Mouse (Mus musculus) brain, embryonic 14.5 days (tissue): ENCODE data around the gene Cyp2s1. TPM values are rescaled to one million over a fixed set of nuclear protein-coding genes. Genes with fewer than 3 reads are reported as not detected.

Source experiments
- DNase-seq: peaks from one replicate; pipeline ENCODE4 v3.0.0-alpha.2; 2011; ENCODE audit warnings: low read depth
- CTCF ChIP-seq: fragments of 200-500 bp; IDR thresholded peaks from 2 replicates; pipeline ENCODE4 v1.5.1; 2012; ENCODE audit warnings: inconsistent platforms, mild to moderate bottlenecking, moderate library complexity, borderline replicate concordance; ENCODE audit not compliant: insufficient read depth, insufficient read length; ENCODE audit errors: extremely low read depth
- POLR2A ChIP-seq: fragments of 200-500 bp; IDR thresholded peaks from 2 replicates; pipeline ENCODE4 v1.6.1; 2012; ENCODE audit warnings: mild to moderate bottlenecking, inconsistent platforms, borderline replicate concordance; ENCODE audit not compliant: poor library complexity, insufficient read depth, insufficient read length, severe bottlenecking; ENCODE audit errors: extremely low read depth
- polyA plus RNA-seq: library from polyadenylated mRNA; depleted of rRNA; stranded (reverse); fragments of >200 nt; gene quantifications from 2 replicates; pipeline ENCODE4 v1.2.3, GENCODE M21; 2012

Cyp2s1 gene
- polyA plus RNA-seq, 1 experiment = 2.0 TPM

DNA sequence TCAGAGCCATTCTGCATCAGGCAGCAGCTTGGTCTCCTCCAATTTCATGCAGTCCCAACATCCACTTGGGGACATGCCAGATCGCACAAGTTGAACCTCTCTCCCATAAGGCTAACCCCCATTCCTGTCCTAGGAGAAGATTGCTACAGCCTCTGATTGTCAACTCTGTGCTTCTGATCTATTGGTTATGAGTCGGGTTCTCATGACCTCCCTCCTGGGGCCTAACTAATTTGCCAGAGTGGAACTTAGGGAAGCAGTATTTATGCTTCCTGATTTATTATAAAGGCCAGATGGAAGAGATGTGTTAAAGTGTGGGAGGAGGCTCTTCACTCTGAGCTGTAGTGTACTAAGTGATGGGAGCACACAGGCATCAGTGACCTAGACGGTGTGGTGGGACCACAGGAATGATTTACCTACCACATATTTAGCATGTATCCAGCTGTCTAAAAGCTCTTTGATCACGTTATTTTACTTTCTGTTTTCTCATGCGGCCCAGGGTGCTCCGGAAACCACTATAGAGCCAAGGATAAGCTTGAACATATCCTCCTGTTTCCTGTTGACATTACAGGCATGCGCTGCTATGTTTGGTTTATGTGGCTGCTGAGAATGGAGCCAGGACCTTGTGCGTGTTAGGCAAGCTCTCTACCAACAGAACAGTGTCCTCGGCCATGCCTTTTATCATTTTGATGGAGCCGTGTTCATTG lies 18.6 kb upstream of the Cyp2s1 start:
- TF ChIP-seq CTCF (no peak), POLR2A (no peak)
- no peak for DNase-seq

GRCm38 (mm10) chr7:25831557-25832530 lies 15.1 kb upstream of the Cyp2s1 start:
- TF ChIP-seq POLR2A (no peak), CTCF (no peak)
- no peak for DNase-seq

GRCm38 (mm10) chr7:25830251-25830650 lies 13.5 kb upstream of the Cyp2s1 start:
- TF ChIP-seq CTCF (no peak), POLR2A (no peak)
- DNase-seq = no peak

DNA sequence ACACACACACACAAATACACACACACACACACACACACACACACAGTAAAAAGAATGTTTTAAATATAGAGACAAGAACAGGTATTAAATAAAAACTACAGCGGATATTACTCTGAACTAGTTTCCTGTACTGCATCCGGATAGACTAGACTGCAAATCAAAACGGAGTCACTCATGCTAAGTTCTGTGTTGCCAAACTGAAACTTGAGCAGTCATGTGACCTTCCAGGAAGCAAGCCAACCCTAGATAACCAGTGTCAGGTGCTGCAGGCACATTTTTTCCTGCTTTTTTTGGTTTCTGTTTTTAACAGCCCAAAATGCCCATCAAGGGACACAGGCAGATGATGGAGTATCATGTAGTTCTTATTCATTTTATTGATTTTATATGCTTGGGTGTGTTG lies 10.5 kb upstream of the Cyp2s1 start:
- peak; percentile 32 for DNase-seq
- TF ChIP-seq CTCF (no peak), POLR2A (no peak)

DNA sequence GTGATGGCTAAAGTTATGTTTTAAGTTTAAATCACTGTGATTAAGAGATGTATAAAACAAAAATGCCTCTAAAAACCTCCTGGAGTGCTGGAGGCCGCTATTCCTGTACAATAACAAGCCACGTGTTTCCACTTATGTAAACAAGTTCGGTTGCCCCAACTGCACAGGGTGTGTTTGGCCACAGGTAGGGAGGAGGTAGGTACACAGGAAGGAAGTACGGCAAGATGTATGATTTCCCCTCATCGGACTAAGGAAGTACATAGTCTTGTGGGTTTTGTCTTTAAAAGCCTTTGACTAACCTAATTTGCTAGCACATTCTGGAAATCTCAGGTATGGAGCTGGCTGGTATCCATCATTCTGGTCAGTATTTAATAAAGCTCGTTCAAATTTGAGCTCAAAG lies 9.3 kb upstream of the Cyp2s1 start:
- DNase-seq = no peak

DNA sequence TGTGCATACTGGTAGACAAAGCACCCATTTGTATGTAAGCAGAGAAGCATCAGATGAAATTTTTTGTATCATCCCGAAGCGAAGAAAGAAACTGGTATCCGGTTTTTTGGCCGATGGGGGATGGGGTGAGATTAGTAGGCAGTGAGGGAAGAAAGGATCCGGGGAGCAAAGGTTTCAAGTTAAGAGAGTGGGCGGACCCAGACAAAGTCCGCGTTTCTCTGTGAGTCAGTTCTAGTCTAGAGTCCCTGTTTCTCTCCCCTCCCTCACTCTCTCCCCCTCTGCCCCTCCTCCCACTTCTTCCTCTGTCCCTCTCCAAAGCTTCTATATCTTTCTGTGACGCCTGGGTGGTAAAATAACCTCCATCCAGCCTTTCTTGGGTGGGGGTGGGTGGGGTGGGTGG lies 8.3 kb upstream of the Cyp2s1 start:
- no peak for DNase-seq
- no peak for TF ChIP-seq POLR2A
- TF ChIP-seq CTCF = no peak

More for the DNA sequence above, 9.3 kb upstream of the Cyp2s1 start:
- no peak for TF ChIP-seq CTCF
- no peak for TF ChIP-seq POLR2A

- no peak for DNase-seq
- TF ChIP-seq CTCF (no peak), POLR2A (no peak)
Observed at GRCm38 (mm10) chr7:25815571-25815970, 1.1 kb downstream of the Cyp2s1 start.

- DNase-seq = no peak
- TF ChIP-seq POLR2A = no peak
- TF ChIP-seq CTCF = no peak
Observed at GRCm38 (mm10) chr7:25814711-25815110, 2.0 kb downstream of the Cyp2s1 start.

DNA sequence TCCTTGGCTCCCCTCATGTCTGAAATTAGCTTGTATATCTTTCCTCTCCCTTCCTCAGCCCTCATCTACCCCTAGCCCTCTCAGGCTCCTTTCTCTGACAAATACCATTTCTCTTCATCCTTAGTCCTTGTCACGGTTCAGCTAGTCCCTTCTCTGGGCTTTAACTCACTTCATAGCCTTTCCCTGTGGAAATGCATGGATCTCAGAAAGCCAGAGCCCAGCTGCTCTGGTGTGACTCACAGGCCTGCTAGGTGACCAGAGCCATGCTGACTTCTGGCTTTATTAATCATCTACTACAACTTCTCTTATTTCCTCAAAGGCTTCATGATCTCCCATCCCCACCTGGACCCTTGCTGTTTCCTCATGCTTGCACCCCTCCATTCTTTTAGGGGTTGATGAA lies 4.5 kb downstream of the Cyp2s1 start:
- no peak for DNase-seq
- TF ChIP-seq POLR2A = no peak
- TF ChIP-seq CTCF = no peak

DNA sequence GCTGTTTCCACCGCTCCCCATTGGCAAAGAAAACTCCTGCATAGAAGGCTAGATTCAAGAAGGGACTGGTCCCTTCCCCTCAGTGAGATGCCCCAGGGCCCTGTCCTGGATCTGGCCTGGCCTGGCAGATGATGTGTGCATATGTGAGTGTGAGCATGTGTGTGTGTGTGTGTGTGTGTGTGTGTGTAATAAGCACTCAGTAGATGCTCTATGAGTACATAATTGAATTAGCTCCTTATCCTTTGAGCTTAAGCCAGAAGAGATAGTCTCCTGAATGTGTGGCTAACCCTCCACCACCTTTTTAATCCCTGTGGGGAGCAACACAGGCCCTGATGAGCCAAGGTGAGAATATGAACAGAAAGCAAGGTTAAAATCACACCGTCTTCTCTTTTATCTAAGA lies 5.0 kb downstream of the Cyp2s1 start:
- TF ChIP-seq POLR2A = no peak
- no peak for TF ChIP-seq CTCF
- DNase-seq = no peak

DNA sequence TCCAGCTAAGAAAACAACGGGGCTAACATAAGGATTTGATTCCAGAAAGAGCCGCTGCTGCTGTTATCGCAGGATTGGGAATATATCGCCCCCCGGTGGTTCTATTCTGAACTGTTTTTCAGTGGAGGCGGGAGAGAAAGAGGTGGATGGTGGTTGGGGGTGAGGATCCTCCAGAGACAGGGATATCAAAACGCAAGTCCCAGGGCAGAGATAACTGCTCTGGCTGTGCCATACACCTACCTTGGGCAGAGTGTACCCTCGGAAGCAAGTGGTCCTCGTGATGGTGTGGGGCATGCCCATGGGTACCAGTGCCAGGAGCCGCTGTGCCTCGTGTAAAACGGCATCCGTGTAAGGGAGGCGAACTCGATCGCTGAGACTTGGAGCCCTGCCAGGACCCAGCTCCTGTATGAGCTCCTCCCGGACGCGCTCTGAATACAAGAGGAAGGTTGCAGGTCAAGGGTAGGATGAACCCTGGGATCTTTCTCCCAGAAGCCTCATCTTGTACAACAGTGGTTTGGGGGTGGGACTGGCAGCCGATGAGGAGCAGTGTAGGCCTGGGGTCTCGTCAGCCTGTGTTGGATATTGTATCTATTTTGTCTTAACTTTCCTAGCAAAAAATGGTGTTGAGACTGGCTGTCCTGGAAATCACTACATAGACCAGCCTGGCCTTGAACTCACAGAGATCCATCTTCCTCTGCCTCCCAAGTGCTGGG lies 10.9 kb downstream of the Cyp2s1 start:
- TF ChIP-seq CTCF = peak; percentile 76
- TF ChIP-seq POLR2A = no peak
- peak; percentile 85 for DNase-seq
